Mouse (Mus musculus) E14TG2a.4 (cell line): ENCODE data around the gene Acsbg1.

ENCODE experiments used
- H3K27me3 ChIP-seq: 2 replicates; pipeline ENCODE4 v1.6.1; 2014; ENCODE audit warnings: low read length, control low read depth; ENCODE audit not compliant: insufficient read depth
- H3K36me3 ChIP-seq: 2 replicates; pipeline ENCODE4 v1.6.1; 2014; ENCODE audit warnings: low read length, control low read depth; ENCODE audit not compliant: insufficient read depth
- H3K4me1 ChIP-seq: replicated peaks from 2 replicates; pipeline ENCODE4 v1.6.1; 2014; ENCODE audit warnings: low read depth, low read length, control low read depth
- H3K4me3 ChIP-seq: replicated peaks from 2 replicates; pipeline ENCODE4 v1.5.1; 2014; ENCODE audit warnings: mild to moderate bottlenecking, low read length
- H3K9me3 ChIP-seq: 2 replicates; pipeline ENCODE4 v1.6.1; 2014; ENCODE audit warnings: low read length, control low read depth
- CTCF ChIP-seq: conservative IDR thresholded peaks from 2 replicates; pipeline ENCODE4 v1.5.1; 2014; ENCODE audit warnings: low read length
- NANOG ChIP-seq: IDR thresholded peaks from 2 replicates; pipeline ENCODE4 v1.6.1; 2014; ENCODE audit warnings: borderline replicate concordance, low read length, mixed read lengths
- POU5F1 ChIP-seq: IDR thresholded peaks from 2 replicates; pipeline ENCODE4 v1.6.1; 2014; ENCODE audit warnings: low read length, borderline replicate concordance

Gene Acsbg1

DNA sequence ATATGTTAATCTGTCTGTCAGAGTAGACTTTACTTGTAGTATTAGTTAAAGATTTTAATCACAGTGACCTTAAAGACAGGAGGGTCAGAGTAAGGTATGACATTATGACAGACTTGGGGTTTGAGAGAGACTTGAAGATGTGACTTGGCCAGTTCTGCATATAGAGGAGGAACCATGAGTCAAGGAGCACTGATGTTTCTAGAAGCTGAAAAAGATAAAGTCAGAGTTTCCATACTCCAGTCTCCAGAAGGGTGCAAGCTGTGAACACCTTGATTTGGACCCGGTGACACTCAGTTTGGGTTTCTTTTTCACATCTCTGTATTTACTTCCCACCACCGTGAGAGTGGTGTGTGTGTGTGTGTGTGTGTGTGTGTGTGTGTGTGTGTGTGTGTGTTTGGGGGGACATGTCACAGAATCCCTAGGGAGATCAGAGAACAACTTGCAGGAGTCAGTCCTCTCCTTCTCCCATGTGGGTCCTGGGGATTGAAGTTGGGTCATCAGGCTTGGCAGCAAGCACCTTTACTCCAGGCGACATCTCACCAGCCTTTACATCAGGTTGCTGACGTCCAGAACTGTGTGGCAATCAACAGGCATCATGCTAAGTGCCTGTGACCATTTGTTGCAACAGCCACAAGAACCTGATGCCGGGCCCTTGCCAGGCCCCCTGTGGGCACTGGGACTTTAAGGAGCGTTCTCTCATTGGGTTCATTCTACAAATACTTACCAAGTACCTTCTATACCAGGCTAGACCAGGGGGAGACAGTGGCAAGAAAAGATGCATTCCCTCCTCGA is 22.3 kb upstream of the Acsbg1 start:
- Histone ChIP-seq H3K4me1 (no peaks in the 10 kb centered on the region), H3K4me3 (no peak overlapping the region), H3K9me3 (no peaks in the 10 kb centered on the region), H3K36me3 (no peaks in the 10 kb centered on the region), H3K27me3 (peaks cover 38% of the 10 kb centered on the region)
- TF ChIP-seq CTCF = no peak
- no peak for TF ChIP-seq POU5F1
- TF ChIP-seq NANOG = no peak

DNA sequence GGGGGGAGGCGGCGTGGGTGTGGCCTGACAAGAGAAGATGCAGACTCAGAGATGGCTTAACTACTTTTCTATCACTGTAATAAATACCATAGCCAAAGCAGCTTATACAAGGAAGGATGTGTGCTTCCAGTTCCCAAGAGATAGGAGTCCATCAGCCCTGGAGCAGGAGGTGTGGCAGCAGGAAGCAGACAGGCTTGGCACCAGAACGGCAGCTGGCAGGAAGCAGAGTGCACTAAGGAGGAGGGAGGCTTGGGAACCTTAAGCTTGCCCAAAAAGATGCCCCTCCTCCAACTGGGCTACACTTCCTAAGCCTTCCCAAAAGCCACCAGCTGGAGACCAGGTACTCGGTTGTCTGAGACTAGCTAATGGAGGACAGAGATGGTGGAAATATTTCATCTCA is 21.2 kb upstream of the Acsbg1 start:
- Histone ChIP-seq H3K27me3 (peaks cover 41% of the 10 kb centered on the region), H3K4me1 (no peaks in the 10 kb centered on the region), H3K9me3 (no peaks in the 10 kb centered on the region), H3K36me3 (no peaks in the 10 kb centered on the region), H3K4me3 (no peak overlapping the region)
- TF ChIP-seq CTCF (no peak), NANOG (no peak), POU5F1 (no peak)

GRCm38 (mm10) chr9:54676531-54676986 is 14.9 kb upstream of the Acsbg1 start:
- H3K4me1 ChIP-seq = no peaks in the 10 kb centered on the region; the same call in 1 of the 2 replicates
- peak overlapping the region; percentile 32; the same call in 1 of the 2 replicates for H3K4me3 ChIP-seq
- H3K27me3 ChIP-seq = peaks cover 22% of the 10 kb centered on the region
- no peaks in the 10 kb centered on the region for H3K9me3 ChIP-seq
- H3K36me3 ChIP-seq = no peaks in the 10 kb centered on the region
- TF ChIP-seq CTCF = peak; percentile 66
- no peak for TF ChIP-seq POU5F1

GRCm38 (mm10) chr9:54673887-54674286 is 12.2 kb upstream of the Acsbg1 start:
- H3K4me3 ChIP-seq = no peak overlapping the region
- no peak for TF ChIP-seq CTCF
- TF ChIP-seq POU5F1 = no peak
- TF ChIP-seq NANOG = no peak
- H3K9me3 ChIP-seq = no peaks in the 10 kb centered on the region
- peaks cover 10% of the 10 kb centered on the region for H3K27me3 ChIP-seq
- no peaks in the 10 kb centered on the region for H3K36me3 ChIP-seq
- no peaks in the 10 kb centered on the region; the same call in 1 of the 2 replicates for H3K4me1 ChIP-seq

GRCm38 (mm10) chr9:54671962-54672361 is 10.3 kb upstream of the Acsbg1 start:
- Histone ChIP-seq H3K4me1 (no peaks in the 10 kb centered on the region; the same call in 1 of the 2 replicates), H3K4me3 (no peak overlapping the region), H3K9me3 (no peaks in the 10 kb centered on the region), H3K27me3 (peaks cover 2% of the 10 kb centered on the region; the same call in 1 of the 2 replicates), H3K36me3 (no peaks in the 10 kb centered on the region)
- TF ChIP-seq POU5F1 (no peak), NANOG (no peak), CTCF (no peak)

DNA sequence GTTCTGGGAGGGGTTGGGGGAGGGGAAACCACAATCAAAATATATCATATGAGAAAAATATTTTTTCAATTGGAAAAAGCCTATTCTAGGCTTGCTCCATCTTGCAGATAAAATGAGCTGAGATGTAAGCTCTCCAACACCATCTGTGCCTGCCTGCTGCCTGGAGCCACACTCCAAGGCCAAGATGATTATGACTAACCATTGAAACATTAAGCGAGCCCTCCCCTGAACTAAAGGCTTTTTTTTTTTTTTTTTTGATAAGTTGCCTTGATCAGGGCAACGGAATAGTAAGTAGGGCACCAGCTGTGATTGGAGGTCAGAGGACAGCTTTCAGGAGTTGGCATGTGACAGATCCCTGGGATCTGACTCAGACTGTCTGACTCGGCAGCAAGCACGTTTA is 6.8 kb upstream of the Acsbg1 start:
- Histone ChIP-seq H3K27me3 (no peaks in the 10 kb centered on the region), H3K4me3 (no peak overlapping the region), H3K9me3 (no peaks in the 10 kb centered on the region), H3K4me1 (no peaks in the 10 kb centered on the region), H3K36me3 (no peaks in the 10 kb centered on the region)
- no peak for TF ChIP-seq POU5F1
- no peak for TF ChIP-seq CTCF
- TF ChIP-seq NANOG = no peak

GRCm38 (mm10) chr9:54666116-54666515 is 4.4 kb upstream of the Acsbg1 start:
- 0 out of 2 replicates have a peak, but pooled peaks cover 6% of the 10 kb centered on the region for H3K27me3 ChIP-seq
- TF ChIP-seq CTCF = peak; percentile 23; the same call in 1 of the 2 replicates
- no peak for TF ChIP-seq POU5F1
- no peak overlapping the region for H3K4me3 ChIP-seq
- H3K36me3 ChIP-seq = no peaks in the 10 kb centered on the region
- peaks cover 10% of the 10 kb centered on the region for H3K4me1 ChIP-seq
- no peaks in the 10 kb centered on the region for H3K9me3 ChIP-seq

- Histone ChIP-seq H3K4me1 (peaks cover 10% of the 10 kb centered on the region), H3K27me3 (peaks cover 10% of the 10 kb centered on the region; the same call in 1 of the 2 replicates), H3K9me3 (no peaks in the 10 kb centered on the region), H3K36me3 (no peaks in the 10 kb centered on the region), H3K4me3 (no peak overlapping the region)
- TF ChIP-seq NANOG (no peak), CTCF (no peak)
These were observed 2.7 kb upstream of the Acsbg1 start for GRCm38 (mm10) chr9:54664358-54664757.

DNA sequence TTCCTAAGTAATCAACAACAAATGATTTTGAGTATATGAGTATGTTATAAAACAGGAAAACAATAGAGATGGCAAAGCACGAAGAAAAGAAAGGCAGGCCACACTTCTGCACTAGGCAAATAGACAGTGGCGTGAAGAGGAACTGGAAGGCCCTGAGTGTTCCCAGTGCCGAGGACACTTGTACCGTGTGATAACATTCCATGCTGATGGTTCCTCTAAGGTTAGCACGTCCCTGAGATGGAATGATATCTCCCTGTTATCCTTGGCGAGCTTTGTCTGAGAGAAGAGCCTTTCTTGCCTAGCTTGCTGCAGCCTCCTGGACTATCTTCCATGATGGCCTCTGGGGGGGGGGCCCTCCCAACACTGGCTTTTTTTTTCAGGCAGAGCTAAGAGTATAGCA is 2.9 kb downstream of the Acsbg1 start:
- TF ChIP-seq POU5F1 = no peak
- TF ChIP-seq NANOG = no peak
- TF ChIP-seq CTCF = no peak
- Histone ChIP-seq H3K4me3 (no peak overlapping the region), H3K27me3 (peaks cover 10% of the 10 kb centered on the region; the same call in 1 of the 2 replicates)

More for the DNA sequence above, 2.9 kb downstream of the Acsbg1 start:
- Histone ChIP-seq H3K4me1 (peaks cover 10% of the 10 kb centered on the region), H3K36me3 (no peaks in the 10 kb centered on the region), H3K9me3 (no peaks in the 10 kb centered on the region)
